Mouse (Mus musculus): ENCODE results near the gene Olfr729. TPM values are rescaled to one million over a fixed set of nuclear protein-coding genes. Genes with fewer than 3 reads are reported as not detected.

Olfr729 gene
- not detected in 2 replicates for polyA plus RNA-seq (2015; fragmentation: Nextera tagmentation; extraction: Ambion mirVana)

GRCm38 (mm10) chr14:50152810-50153209, at the start of gene Olfr729:
Gene Olfr729 (minus strand): TSS chr14:50152910.
- Histone ChIP-seq H3K27ac (replicated peaks) (no peak within 1 kb of the TSS), H3K9me3 (replicated peaks) (no peaks in the 10 kb centered on the region), H3K27me3 (no peaks in the 10 kb centered on the region), H3K4me2 (replicated peaks) (no peak within 1 kb of the TSS), H3K36me3 (no peaks in the 10 kb centered on the region), H3K4me1 (no peaks in the 10 kb centered on the region), H3K4me3 (replicated peaks) (no peak within 1 kb of the TSS), H3K9ac (no peak within 1 kb of the TSS)
- ATAC-seq (ENCODE audit: insufficient number of reproducible peaks, low FRiP score, low TSS enrichment, low read depth): no peak

- Histone ChIP-seq H3K27me3 (no peaks in the 10 kb centered on the region), H3K4me3 (replicated peaks) (no peak within 1 kb of the TSS), H3K27ac (replicated peaks) (no peak within 1 kb of the TSS), H3K4me1 (no peaks in the 10 kb centered on the region), H3K9ac (no peak within 1 kb of the TSS), H3K4me2 (replicated peaks) (no peak within 1 kb of the TSS), H3K36me3 (no peaks in the 10 kb centered on the region), H3K9me3 (replicated peaks) (no peaks in the 10 kb centered on the region)
- 51% methylated on average over 1 of the region's 1 CpGs for WGBS
- ATAC-seq (ENCODE audit: insufficient number of reproducible peaks, low FRiP score, low TSS enrichment, low read depth): no peak
Observed at GRCm38 (mm10) chr14:50188098-50188497, 35.4 kb upstream of the Olfr729 start, which contains the start of gene Olfr730. Gene Olfr730 (minus strand): TSS chr14:50188198.

GRCm38 (mm10) chr14:50142580-50142979, 10.1 kb downstream of the Olfr729 start, which contains the start of gene Olfr728:
Gene Olfr728 (minus strand): TSS chr14:50142680.
- WGBS: 71% methylated on average over 5 of the region's 5 CpGs
- Histone ChIP-seq H3K9me3 (replicated peaks) (no peaks in the 10 kb centered on the region), H3K27me3 (no peaks in the 10 kb centered on the region), H3K4me3 (replicated peaks) (no peak within 1 kb of the TSS), H3K36me3 (no peaks in the 10 kb centered on the region), H3K9ac (no peak within 1 kb of the TSS), H3K4me1 (no peaks in the 10 kb centered on the region), H3K27ac (replicated peaks) (no peak within 1 kb of the TSS), H3K4me2 (replicated peaks) (no peak within 1 kb of the TSS)
- ATAC-seq (ENCODE audit: insufficient number of reproducible peaks, low FRiP score, low TSS enrichment, low read depth): no peak

GRCm38 (mm10) chr14:50122886-50123285, 29.8 kb downstream of the Olfr729 start, which contains the start of gene Olfr727:
Gene Olfr727 (plus strand): TSS chr14:50123186.
- no peak for ATAC-seq (ENCODE audit: insufficient number of reproducible peaks, low FRiP score, low TSS enrichment, low read depth)
- Histone ChIP-seq H3K9ac (no peak within 1 kb of the TSS), H3K27me3 (no peaks in the 10 kb centered on the region), H3K27ac (replicated peaks) (no peak within 1 kb of the TSS), H3K36me3 (no peaks in the 10 kb centered on the region), H3K9me3 (replicated peaks) (no peaks in the 10 kb centered on the region), H3K4me1 (no peaks in the 10 kb centered on the region), H3K4me3 (replicated peaks) (no peak within 1 kb of the TSS), H3K4me2 (replicated peaks) (no peak within 1 kb of the TSS)
- 74% methylated on average over 1 of the region's 1 CpGs for WGBS

Other genes with a start within 250 kb of the Olfr729 start
- gene Olfr723, start 221.1 kb downstream of the Olfr729 start, polyA plus RNA-seq (2015; fragmentation: Nextera tagmentation; extraction: Ambion mirVana): not detected in 2 replicates
- gene Olfr724, start 189.6 kb downstream of the Olfr729 start, polyA plus RNA-seq (2015; fragmentation: Nextera tagmentation; extraction: Ambion mirVana): not detected in 2 replicates
- not detected in 2 replicates for gene Olfr725, start 112.5 kb downstream of the Olfr729 start, polyA plus RNA-seq (2015; fragmentation: Nextera tagmentation; extraction: Ambion mirVana)
- 0.11 TPM in 1 of 2 replicates, not detected in the other for gene Olfr726, start 62.0 kb downstream of the Olfr729 start, polyA plus RNA-seq (2015; fragmentation: Nextera tagmentation; extraction: Ambion mirVana)
- gene Olfr727, start 29.7 kb downstream of the Olfr729 start, polyA plus RNA-seq (2015; fragmentation: Nextera tagmentation; extraction: Ambion mirVana): 0.08 and 0.09 TPM in 2 replicates
- gene Olfr728, start 10.2 kb downstream of the Olfr729 start, polyA plus RNA-seq (2015; fragmentation: Nextera tagmentation; extraction: Ambion mirVana): not detected in 2 replicates
- gene Olfr730, start 35.3 kb upstream of the Olfr729 start, polyA plus RNA-seq (2015; fragmentation: Nextera tagmentation; extraction: Ambion mirVana): not detected in 2 replicates
- not detected in 2 replicates for gene Olfr731, start 89.0 kb upstream of the Olfr729 start, polyA plus RNA-seq (2015; fragmentation: Nextera tagmentation; extraction: Ambion mirVana)
- not detected in 2 replicates for gene Olfr732, start 131.3 kb upstream of the Olfr729 start, polyA plus RNA-seq (2015; fragmentation: Nextera tagmentation; extraction: Ambion mirVana)
- not detected in 2 replicates for gene Olfr733, start 148.6 kb upstream of the Olfr729 start, polyA plus RNA-seq (2015; fragmentation: Nextera tagmentation; extraction: Ambion mirVana)
- gene Olfr734, start 173.9 kb upstream of the Olfr729 start, polyA plus RNA-seq (2015; fragmentation: Nextera tagmentation; extraction: Ambion mirVana): not detected in 2 replicates
- not detected in 2 replicates for gene Olfr735, start 196.0 kb upstream of the Olfr729 start, polyA plus RNA-seq (2015; fragmentation: Nextera tagmentation; extraction: Ambion mirVana)
- not detected in 2 replicates for gene Tlr11, start 205.0 kb upstream of the Olfr729 start, polyA plus RNA-seq (2015; fragmentation: Nextera tagmentation; extraction: Ambion mirVana)
- gene Olfr736, start 228.3 kb upstream of the Olfr729 start, polyA plus RNA-seq (2015; fragmentation: Nextera tagmentation; extraction: Ambion mirVana): 0.21 TPM in 1 of 2 replicates, not detected in the other

Data from embryonic facial prominence, embryonic 15.5 days (tissue).